Mouse (Mus musculus) right cerebral cortex, adult 18-20 months (tissue): ENCODE measurements around the gene Rabgap1l.
"Not testable (repeated sequence)": the region's sequence is repeated elsewhere in the genome, so short reads cannot be mapped to it uniquely, and the experiment has no call there.

ENCODE experiments used
- DNase-seq: peaks from one replicate; pipeline ENCODE4 v3.0.0; 2022; ENCODE audit warnings: mixed read lengths

The Rabgap1l gene

GRCm38 (mm10) chr1:160481643-160482042 is 311.4 kb downstream of the Rabgap1l start:
- DNase-seq, result peak; percentile 27

GRCm38 (mm10) chr1:160467443-160467842 is 325.6 kb downstream of the Rabgap1l start:
- DNase-seq, result no peak

GRCm38 (mm10) chr1:160465186-160465585 is 327.8 kb downstream of the Rabgap1l start:
- peak; percentile 58 for DNase-seq

GRCm38 (mm10) chr1:160464148-160464547 is 328.9 kb downstream of the Rabgap1l start:
- DNase-seq, result no peak

- no peak for DNase-seq
Measured at GRCm38 (mm10) chr1:160460346-160460745, 332.7 kb downstream of the Rabgap1l start.

- no peak for DNase-seq
Measured at GRCm38 (mm10) chr1:160451663-160452062, 341.3 kb downstream of the Rabgap1l start.

- no peak for DNase-seq
Measured at GRCm38 (mm10) chr1:160448681-160449080, 344.3 kb downstream of the Rabgap1l start.

- DNase-seq, result no peak
Measured at GRCm38 (mm10) chr1:160446823-160447222, 346.2 kb downstream of the Rabgap1l start.

- no peak for DNase-seq
Measured at GRCm38 (mm10) chr1:160443506-160443905, 349.5 kb downstream of the Rabgap1l start.

- no peak for DNase-seq
Measured at GRCm38 (mm10) chr1:160441679-160442078, 351.3 kb downstream of the Rabgap1l start.

- DNase-seq, result no peak
Measured at GRCm38 (mm10) chr1:160441161-160441560, 351.9 kb downstream of the Rabgap1l start.

- DNase-seq, result no peak
Measured at GRCm38 (mm10) chr1:160438820-160439219, 354.2 kb downstream of the Rabgap1l start.

GRCm38 (mm10) chr1:160417196-160417854 is 375.7 kb downstream of the Rabgap1l start:
- DNase-seq, result no peak

- peak; percentile 34 for DNase-seq
Measured at GRCm38 (mm10) chr1:160410822-160411221, 382.2 kb downstream of the Rabgap1l start.

GRCm38 (mm10) chr1:160409689-160410088 is 383.3 kb downstream of the Rabgap1l start:
- not testable (repeated sequence) for DNase-seq

- DNase-seq, result no peak
Measured at GRCm38 (mm10) chr1:160409123-160409522, 383.9 kb downstream of the Rabgap1l start.

- DNase-seq, result no peak
Measured at GRCm38 (mm10) chr1:160408302-160408897, 384.6 kb downstream of the Rabgap1l start.

GRCm38 (mm10) chr1:160399428-160399827 is 393.6 kb downstream of the Rabgap1l start:
- DNase-seq, result peak; percentile 40

- no peak for DNase-seq
Measured at GRCm38 (mm10) chr1:160397037-160397436, 396.0 kb downstream of the Rabgap1l start.

GRCm38 (mm10) chr1:160387446-160387845 is 405.6 kb downstream of the Rabgap1l start:
- DNase-seq, result no peak

GRCm38 (mm10) chr1:160378367-160378766 is 414.6 kb downstream of the Rabgap1l start:
- no peak for DNase-seq

GRCm38 (mm10) chr1:160377337-160378336 is 415.4 kb downstream of the Rabgap1l start:
- DNase-seq, result peak; percentile 63

- no peak for DNase-seq
Measured at GRCm38 (mm10) chr1:160374490-160374889, 418.5 kb downstream of the Rabgap1l start.
